Mouse (Mus musculus) hindbrain, postnatal 0 days (tissue): Measurements from ENCODE around the gene Tmem131l. TPM values are rescaled to one million over a fixed set of nuclear protein-coding genes. Genes with fewer than 3 reads are reported as not detected.

Experiments
- ATAC-seq: fragments of 200-750 bp; cut with Nextera tagmentation; 2 replicates; pipeline ENCODE4 v1.8.0; 2017; ENCODE audit warnings: mild to moderate bottlenecking, moderate TSS enrichment, moderate library complexity
- DNase-seq: peaks from one replicate; pipeline ENCODE4 v3.0.0-alpha.2; 2015; ENCODE audit warnings: low spot score
- H3K27ac ChIP-seq: fragments of 300-500 bp; sonication (generic); 2 replicates; pipeline ENCODE4 v1.5.1; 2014; ENCODE audit warnings: mild to moderate bottlenecking
- H3K27me3 ChIP-seq: fragments of 300-500 bp; sonication (generic); 2 replicates; pipeline ENCODE4 v1.6.1; 2014; ENCODE audit warnings: low read length, mixed read lengths; ENCODE audit not compliant: insufficient read depth
- H3K36me3 ChIP-seq: fragments of 300-500 bp; sonication (generic); 2 replicates; pipeline ENCODE4 v1.6.1; 2014; ENCODE audit warnings: low read length, mixed read lengths; ENCODE audit not compliant: insufficient read depth
- H3K4me1 ChIP-seq: fragments of 300-500 bp; sonication (generic); 2 replicates; pipeline ENCODE4 v1.6.1; 2014; ENCODE audit warnings: antibody characterized with exemption, low read length, mixed read lengths; ENCODE audit not compliant: insufficient read depth
- H3K4me2 ChIP-seq: fragments of 300-500 bp; sonication (generic); 2 replicates; pipeline ENCODE4 v1.6.1; 2014; ENCODE audit warnings: low read depth, mild to moderate bottlenecking, low read length, moderate library complexity, mixed read lengths
- H3K4me3 ChIP-seq: fragments of 300-500 bp; sonication (generic); 2 replicates; pipeline ENCODE4 v1.5.1; 2014; ENCODE audit warnings: low read length
- H3K9ac ChIP-seq: fragments of 300-500 bp; sonication (generic); replicated peaks from 2 replicates; pipeline ENCODE4 v1.6.1; 2014; ENCODE audit warnings: mild to moderate bottlenecking, low read length, moderate library complexity, mixed read lengths
- H3K9me3 ChIP-seq: fragments of 300-500 bp; sonication (generic); 2 replicates; pipeline ENCODE4 v1.6.1; 2016; ENCODE audit warnings: low read length, mixed read lengths
- CTCF ChIP-seq: IDR thresholded peaks from 2 replicates; pipeline ENCODE4 v1.5.1; 2016; ENCODE audit warnings: antibody characterized with exemption, control low read depth, low read depth
- WGBS: fragments of 180-500 bp; shearing (Covaris S2); extraction: QIAGEN DNeasy Blood & Tissue Kit; methylation state at CpG from one replicate; pipeline ENCODE4 v1.1.7; 2014; 5-methylcytosine and 5-hydroxymethylcytosine counted together
- polyA plus RNA-seq: library from polyadenylated mRNA; unstranded; fragments of >200 nt; fragmentation: Nextera tagmentation; extraction: Ambion mirVana; gene quantifications from 2 replicates; pipeline ENCODE4 v1.2.1, GENCODE M21; 2015
- total RNA-seq: library from RNA; depleted of rRNA; stranded (reverse); fragments of >200 nt; gene quantifications from 2 replicates; pipeline ENCODE4 v1.2.3, GENCODE M21; 2014; rRNA removed

Tmem131l gene
- total RNA-seq (28.4 and 33.2 TPM in 2 replicates), polyA plus RNA-seq (18.6 and 20.5 TPM in 2 replicates)

- peak within 1 kb of the TSS; percentile 77 for H3K4me2 ChIP-seq
- no peaks in the 10 kb centered on the region for H3K27me3 ChIP-seq
- H3K9me3 ChIP-seq = no peaks in the 10 kb centered on the region
- no peak for TF ChIP-seq CTCF
- peak; percentile 93 for DNase-seq
- peaks cover 11% of the 10 kb centered on the region for H3K4me1 ChIP-seq
- peak within 1 kb of the TSS; percentile 90 for H3K9ac ChIP-seq
- H3K27ac ChIP-seq = peak within 1 kb of the TSS; percentile 91
- peak within 1 kb of the TSS; percentile 95 for H3K4me3 ChIP-seq
- H3K36me3 ChIP-seq = no peaks in the 10 kb centered on the region
- ATAC-seq = peak; percentile 94
- WGBS = under 1% methylated on average over 80 of the region's 100 CpGs
Observed at GRCm38 (mm10) chr3:84039646-84040475, at the start of gene Tmem131l. Gene Tmem131l, minus strand, starts transcription at chr3:84040175.

- 74% methylated on average over 2 of the region's 2 CpGs for WGBS
- ATAC-seq = no peak
- DNase-seq = no peak
- Histone ChIP-seq H3K4me2 (no peak overlapping the region), H3K27ac (no peak overlapping the region), H3K9ac (no peak overlapping the region), H3K36me3 (no peaks in the 10 kb centered on the region), H3K9me3 (peaks cover 3% of the 10 kb centered on the region; the same call in 1 of the 2 replicates), H3K4me1 (no peaks in the 10 kb centered on the region), H3K27me3 (no peaks in the 10 kb centered on the region), H3K4me3 (no peak overlapping the region)
- TF ChIP-seq CTCF = no peak
Observed at GRCm38 (mm10) chr3:84086921-84087320, 46.9 kb upstream of the Tmem131l start.

- 84% methylated on average over 7 of the region's 7 CpGs for WGBS
- no peak overlapping the region for H3K27ac ChIP-seq
- no peak overlapping the region for H3K4me2 ChIP-seq
- H3K4me1 ChIP-seq = no peaks in the 10 kb centered on the region
- no peak overlapping the region for H3K4me3 ChIP-seq
- H3K27me3 ChIP-seq = no peaks in the 10 kb centered on the region
- H3K9me3 ChIP-seq = peaks cover 3% of the 10 kb centered on the region; the same call in 1 of the 2 replicates
- ATAC-seq = no peak
- no peak for DNase-seq
- no peaks in the 10 kb centered on the region for H3K36me3 ChIP-seq
- TF ChIP-seq CTCF = no peak
- H3K9ac ChIP-seq = no peak overlapping the region
Observed at GRCm38 (mm10) chr3:84086337-84086736, 46.4 kb upstream of the Tmem131l start.

DNA sequence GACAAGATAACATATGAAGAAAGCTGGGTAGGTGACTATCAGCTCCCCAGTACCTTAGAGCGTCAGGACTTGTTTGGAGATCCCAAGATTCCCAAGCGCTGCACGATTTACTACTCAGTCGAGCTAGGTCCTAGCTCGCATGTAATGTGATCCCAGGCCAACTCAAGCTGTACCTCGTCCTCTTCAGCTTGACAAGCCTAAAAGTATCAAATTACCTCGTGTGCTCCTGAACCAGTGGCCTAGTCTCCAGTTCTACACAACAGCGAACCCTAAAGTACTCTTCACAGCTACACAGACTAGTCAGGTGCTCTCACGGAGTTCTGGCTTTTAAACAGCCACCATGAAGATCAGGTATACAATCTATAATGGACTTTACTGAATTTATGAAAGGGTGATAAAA, 45.5 kb upstream of the Tmem131l start:
- TF ChIP-seq CTCF = no peak
- H3K9me3 ChIP-seq = peaks cover 3% of the 10 kb centered on the region; the same call in 1 of the 2 replicates
- DNase-seq (no peak), ATAC-seq (no peak)
- no peak overlapping the region for H3K4me2 ChIP-seq
- no peaks in the 10 kb centered on the region for H3K4me1 ChIP-seq
- no peak overlapping the region for H3K4me3 ChIP-seq
- no peaks in the 10 kb centered on the region for H3K27me3 ChIP-seq
- no peak overlapping the region for H3K27ac ChIP-seq
- H3K36me3 ChIP-seq = no peaks in the 10 kb centered on the region
- no peak overlapping the region for H3K9ac ChIP-seq
- WGBS = 64% methylated on average over 9 of the region's 9 CpGs

- Histone ChIP-seq H3K9me3 (peaks cover 3% of the 10 kb centered on the region; the same call in 1 of the 2 replicates), H3K27ac (no peak overlapping the region), H3K27me3 (no peaks in the 10 kb centered on the region), H3K4me3 (no peak overlapping the region), H3K36me3 (no peaks in the 10 kb centered on the region), H3K4me2 (no peak overlapping the region), H3K9ac (no peak overlapping the region), H3K4me1 (no peaks in the 10 kb centered on the region)
- DNase-seq (no peak), ATAC-seq (no peak)
- TF ChIP-seq CTCF = no peak
- 91% methylated on average over 4 of the region's 4 CpGs for WGBS
Observed at GRCm38 (mm10) chr3:84081208-84081722, 41.3 kb upstream of the Tmem131l start.

- no peaks in the 10 kb centered on the region for H3K4me1 ChIP-seq
- H3K4me2 ChIP-seq = no peak overlapping the region
- DNase-seq = no peak
- H3K9me3 ChIP-seq = peaks cover 3% of the 10 kb centered on the region; the same call in 1 of the 2 replicates
- no peak for TF ChIP-seq CTCF
- no peak for ATAC-seq
- H3K27ac ChIP-seq = no peak overlapping the region
- no peak overlapping the region for H3K4me3 ChIP-seq
- H3K27me3 ChIP-seq = no peaks in the 10 kb centered on the region
- H3K36me3 ChIP-seq = no peaks in the 10 kb centered on the region
- H3K9ac ChIP-seq = no peak overlapping the region
- WGBS = 68% methylated on average over 7 of the region's 7 CpGs
Observed at GRCm38 (mm10) chr3:84080074-84080473, 40.1 kb upstream of the Tmem131l start.
